Mouse (Mus musculus): ENCODE results near the gene Usp19.

The Usp19 gene

DNA sequence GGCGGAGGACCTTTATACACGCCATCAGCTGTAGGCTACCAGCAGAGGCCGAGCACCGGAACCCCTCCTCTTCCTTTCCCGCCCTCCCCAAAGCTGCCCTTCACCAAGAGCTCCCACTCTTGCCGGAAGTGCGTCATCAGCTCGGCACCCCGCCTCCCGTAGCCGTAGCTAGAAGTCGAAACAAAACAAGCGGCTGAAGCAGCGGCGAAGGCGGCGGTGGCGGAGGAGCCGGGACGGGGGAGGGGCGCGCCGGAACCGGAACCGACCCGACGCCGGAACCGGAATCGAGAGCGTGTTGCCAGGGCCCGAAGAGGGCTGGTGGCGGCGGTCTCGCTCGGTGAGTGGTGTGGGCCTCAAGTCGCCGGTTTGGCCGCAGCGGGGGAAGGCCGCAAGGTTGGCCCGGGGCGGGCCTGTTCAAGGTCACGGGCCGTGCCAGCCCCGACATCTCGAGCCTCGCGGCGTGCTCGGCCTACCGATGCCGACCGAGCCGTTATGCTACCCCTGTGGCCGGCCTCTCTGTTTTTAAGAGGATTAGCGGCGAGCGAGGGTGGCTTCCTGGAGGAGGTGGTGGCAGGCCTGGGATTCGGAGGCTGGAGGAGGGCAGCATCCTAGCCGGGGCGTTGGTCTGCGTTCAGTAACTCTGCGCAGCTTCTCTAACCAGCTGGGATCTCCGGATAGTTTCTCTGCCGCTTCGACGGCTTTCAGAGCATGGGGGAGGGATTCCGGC lies at the start of gene Usp19:
Gene Usp19 (plus strand): TSS at position 44 of the 727 bp plus-strand sequence.
- peak; percentile 96 for DNase-seq

DNA sequence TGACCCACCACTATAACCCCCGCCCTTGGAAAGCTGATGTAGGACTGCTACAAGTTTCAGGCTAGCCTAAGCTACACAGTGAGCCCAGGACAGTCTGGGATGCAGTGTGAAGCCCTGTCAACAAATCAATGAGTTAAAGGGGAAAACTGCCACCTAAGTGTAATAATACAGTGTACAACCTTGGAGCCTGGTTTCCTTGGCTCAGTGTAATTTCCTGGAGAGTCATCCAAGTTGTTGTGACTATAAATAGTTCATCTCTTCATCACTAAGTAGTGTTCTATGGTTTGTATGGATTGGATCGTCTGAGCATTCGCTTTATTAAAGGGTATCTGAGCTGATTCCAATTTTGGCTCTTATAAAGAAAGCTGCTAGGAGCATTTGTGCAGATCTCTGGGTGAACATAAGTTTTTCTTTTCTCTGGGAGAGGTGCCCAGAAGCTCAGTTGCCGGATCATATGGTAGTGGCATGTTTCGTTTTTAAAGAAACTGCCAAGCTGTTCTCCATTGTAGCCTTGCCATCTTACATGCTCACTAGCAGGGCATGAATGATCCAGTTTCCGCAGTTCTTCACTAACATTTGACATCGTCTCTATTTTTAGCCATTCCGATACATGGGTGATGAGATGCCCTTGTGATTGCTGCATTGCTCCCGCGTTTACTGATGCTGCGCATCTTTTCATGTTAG lies 49.0 kb upstream of the Usp19 start:
- DNase-seq, result peak; percentile 37

DNA sequence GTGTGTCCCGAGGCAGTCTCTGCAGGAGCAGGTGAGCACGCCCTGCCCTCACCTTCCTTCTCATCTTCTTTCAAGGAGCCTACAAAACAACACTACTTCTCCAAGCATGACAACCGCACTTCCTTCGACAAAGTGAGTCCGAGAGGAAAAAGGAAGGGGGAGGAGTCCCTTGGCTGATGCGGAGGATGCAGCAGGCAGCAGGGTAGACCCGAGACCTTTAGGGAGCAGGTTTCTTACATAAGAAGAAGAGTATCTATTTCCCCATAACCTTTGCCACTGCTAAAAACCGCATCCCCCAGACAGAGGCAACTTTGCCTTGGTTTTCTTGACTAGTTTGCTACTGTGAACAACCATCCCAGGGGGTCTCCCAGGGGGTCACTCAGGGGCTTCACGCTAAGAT lies 45.3 kb upstream of the Usp19 start:
- no peak for DNase-seq

- no peak for DNase-seq
Measured at GRCm38 (mm10) chr9:108449860-108450259, 40.5 kb upstream of the Usp19 start.

- no peak for DNase-seq
Measured at GRCm38 (mm10) chr9:108450292-108451169, 39.9 kb upstream of the Usp19 start.

DNA sequence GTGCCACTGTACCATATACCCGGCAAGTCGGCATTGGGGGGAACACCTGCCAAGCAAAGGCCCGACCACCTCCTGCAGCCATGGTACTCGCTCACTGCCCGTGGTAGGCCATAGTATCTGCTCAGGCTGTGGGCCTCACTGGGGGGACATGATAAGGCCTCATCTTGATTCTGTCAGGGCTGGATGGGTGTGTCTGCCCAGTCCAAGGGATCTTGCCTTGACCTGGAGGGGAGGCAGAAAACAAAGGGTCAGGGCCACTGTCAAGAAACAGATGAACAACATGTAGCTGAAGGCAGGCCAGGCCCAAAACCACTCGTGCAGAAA lies 39.3 kb upstream of the Usp19 start:
- no peak for DNase-seq

- no peak for DNase-seq
Measured at GRCm38 (mm10) chr9:108451519-108452160, 38.8 kb upstream of the Usp19 start.

DNA sequence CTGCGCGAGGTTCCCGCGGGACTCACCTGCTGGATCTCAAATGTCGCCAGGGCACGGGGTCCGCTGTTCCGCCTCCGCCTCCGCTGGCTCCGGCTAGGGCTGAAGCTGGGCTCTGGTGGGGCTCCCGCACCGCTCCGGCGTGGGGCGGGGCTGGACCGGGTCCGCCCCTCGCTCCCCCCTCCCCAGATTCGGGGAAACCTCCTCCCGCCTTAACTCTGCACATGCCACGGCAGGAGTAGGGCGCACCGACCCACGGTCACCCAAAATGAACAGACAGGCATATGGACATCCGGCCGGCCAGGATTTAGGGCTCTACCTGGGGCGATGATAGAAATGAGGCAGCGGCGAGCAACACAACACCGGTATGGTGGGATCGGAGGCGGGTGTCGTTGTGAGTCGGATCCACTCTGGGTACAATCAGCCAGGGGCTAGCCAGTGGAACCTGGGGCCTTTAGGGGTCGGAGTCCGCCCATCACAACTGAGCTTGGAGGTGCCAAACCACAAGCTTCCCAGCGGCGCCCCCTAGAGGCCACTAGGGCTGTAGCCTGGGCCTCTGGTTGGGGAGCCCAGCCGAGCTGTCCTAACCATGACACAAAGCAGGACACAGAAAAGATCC lies 38.0 kb upstream of the Usp19 start:
- DNase-seq, result peak; percentile 93

DNA sequence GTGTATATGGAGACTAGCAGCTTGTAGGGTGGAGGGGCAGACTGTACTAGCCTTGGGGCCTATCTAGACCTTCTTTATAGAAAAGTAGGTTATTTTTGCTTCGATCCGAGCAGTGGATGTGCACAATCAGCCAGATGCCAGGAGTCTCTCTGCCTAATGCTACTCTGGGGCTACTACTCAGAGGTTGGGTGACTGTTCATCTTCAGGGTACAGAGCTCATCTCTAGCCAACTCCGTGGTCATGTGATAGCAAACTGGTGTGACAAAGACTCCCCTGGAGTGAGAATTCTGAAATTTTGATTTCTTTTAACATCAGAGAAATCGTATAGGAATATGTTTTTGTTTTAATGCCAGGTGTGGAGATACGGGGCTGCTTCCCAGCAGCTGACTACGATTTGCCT lies 37.5 kb upstream of the Usp19 start:
- DNase-seq, result no peak

- DNase-seq, result no peak
Measured at GRCm38 (mm10) chr9:108453458-108453857, 36.9 kb upstream of the Usp19 start.

- no peak for DNase-seq
Measured at GRCm38 (mm10) chr9:108454429-108454828, 36.0 kb upstream of the Usp19 start.

DNA sequence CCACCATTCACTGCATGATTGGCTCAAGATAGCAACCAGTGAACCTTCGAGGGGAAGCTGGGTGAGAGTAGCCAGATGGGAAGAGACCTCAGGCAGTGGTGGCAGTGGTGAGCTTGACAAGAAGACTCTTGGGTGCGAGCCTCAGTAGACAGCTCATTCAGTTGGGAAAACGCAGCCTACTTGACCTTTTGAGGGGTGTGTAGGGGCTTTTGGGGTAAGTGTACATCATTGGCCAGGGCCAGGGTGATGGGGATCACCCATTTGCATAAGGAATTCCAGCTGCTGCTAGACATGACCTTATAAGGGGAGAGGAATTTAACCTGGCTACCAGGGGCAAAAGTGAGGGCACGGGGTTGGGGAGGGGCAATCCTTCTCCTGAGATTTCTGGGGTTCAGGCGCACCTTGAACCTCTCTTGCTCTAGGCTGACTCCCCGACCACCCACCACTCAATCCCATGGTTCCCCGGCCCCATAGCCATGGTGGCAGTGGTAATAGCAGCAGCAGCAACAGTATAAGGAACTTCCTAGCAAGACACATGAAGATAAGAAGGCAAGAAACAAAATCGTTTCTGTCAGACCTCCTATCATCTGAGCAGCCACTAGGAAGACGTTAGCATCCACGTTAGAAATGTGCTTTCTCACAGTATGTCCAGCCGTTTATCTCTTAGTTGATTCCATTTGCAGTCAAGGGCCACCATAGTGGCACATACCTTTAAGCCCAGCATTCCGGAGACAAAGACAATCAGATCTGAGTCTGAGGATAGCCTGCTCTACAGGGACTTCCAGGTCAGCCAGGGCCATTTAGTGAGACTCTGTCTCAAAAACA lies 34.4 kb upstream of the Usp19 start:
- DNase-seq, result no peak

GRCm38 (mm10) chr9:108456953-108457352 lies 33.4 kb upstream of the Usp19 start:
- DNase-seq, result no peak

- DNase-seq, result no peak
Measured at GRCm38 (mm10) chr9:108459939-108460318, 30.5 kb upstream of the Usp19 start.

DNA sequence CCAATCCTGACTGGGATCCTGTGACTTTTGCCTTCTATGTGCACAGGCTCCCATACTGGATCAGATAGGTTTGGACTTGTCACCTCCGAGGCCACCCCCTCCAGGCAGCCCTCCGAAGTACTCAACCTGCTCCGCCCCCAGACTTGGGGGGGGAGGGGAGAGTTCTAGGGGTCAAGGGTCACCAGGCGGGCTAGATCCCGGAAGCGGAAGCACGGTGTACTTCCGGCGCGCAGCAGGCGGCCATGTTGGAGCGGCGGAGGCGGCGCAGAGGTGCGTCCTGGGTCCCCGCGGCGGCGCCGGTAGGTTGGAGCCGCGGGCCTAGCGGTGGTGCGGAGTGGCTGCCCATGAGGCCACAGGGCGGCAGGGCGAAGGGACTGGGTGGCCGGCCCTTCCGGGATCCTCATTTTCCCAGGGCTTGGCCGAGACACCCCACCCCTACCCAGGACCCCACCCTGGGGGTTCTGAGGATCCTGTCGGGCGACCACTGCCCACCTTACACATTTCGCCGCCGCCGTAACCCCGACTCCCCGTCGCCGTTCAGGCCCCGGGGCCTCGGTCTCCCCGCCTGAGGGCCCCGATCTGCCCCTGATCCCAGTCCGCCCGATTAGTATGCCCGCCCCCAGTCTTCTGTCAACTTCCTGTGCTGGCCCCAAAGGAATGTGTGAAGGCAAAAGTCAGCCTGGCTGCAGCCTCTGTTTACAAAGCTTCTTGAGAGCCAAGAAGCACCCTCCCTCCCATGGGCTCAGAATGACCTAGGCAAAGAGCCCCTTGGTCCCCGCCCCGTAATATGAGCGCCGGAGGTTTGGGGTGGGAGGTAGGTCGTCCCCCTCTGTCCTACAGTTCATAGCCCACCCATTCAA lies 29.9 kb upstream of the Usp19 start, which contains the start of gene Ccdc71:
Gene Ccdc71 (plus strand): TSS at position 209 of the 860 bp plus-strand sequence.
- DNase-seq, result peak; percentile 90

DNA sequence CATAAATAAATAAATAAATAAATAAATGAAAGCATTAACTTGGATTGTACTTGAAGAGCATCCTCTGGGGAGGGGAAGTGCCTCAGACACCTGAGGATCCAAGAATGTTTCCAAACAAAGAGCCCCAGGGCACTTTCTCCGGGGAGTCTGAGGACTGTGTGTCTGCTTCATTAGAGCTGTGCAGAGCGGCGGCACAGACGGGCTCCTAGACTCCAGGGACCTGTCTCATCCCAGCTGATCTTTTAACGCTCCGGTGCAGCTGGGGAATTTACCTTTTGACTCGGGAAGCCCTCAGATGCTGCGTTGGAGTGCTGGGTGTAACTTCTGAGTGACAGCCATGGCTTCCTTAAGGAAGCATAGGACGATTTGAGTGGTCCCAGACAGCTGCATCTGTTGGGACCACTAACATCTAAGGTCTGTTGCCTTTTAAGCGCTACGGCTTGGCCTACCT lies 29.2 kb upstream of the Usp19 start, which contains the start of gene Klhdc8b:
Gene Klhdc8b (minus strand): TSS at position 401 of the 451 bp plus-strand sequence.
- no peak for DNase-seq

DNA sequence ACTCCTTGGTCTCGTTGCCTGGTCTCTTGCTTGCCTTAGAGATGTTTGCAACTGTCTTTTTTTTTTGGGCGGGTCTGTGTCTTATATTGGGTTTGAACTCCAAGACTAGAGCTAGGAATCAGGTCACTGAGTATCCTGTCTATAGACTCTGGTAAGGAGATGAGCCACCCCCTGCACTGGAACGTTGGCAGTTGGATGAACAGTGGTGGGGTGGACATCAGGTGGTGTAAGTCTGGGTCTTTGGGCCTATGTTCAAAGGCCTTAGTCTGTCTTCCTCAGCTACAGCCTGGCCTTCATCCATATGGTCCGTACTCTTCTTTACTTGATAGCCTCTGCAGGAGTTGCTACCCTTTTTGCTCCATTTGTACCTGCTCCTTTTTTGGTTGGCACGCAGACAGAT lies 28.7 kb upstream of the Usp19 start:
- no peak for DNase-seq

DNA sequence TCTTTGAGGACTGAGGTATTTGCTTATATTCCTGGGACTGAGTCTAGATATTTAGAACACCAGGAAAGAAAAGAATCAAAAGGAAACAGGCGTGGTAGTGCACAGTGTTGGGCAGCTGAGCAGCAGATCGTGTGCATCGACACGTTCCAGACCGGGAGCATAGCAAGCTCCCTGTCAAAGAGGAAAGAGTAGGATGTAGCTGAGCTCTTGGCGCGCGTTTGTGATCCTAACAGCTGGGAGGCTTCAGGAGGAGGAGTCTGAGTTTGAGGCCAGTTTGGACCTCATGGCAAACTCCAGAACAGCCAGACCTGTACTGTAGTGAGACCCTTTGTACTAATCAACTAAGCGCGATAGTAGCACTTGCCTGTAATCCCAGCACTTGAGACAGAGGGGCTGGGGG lies 28.2 kb upstream of the Usp19 start:
- DNase-seq, result no peak

DNA sequence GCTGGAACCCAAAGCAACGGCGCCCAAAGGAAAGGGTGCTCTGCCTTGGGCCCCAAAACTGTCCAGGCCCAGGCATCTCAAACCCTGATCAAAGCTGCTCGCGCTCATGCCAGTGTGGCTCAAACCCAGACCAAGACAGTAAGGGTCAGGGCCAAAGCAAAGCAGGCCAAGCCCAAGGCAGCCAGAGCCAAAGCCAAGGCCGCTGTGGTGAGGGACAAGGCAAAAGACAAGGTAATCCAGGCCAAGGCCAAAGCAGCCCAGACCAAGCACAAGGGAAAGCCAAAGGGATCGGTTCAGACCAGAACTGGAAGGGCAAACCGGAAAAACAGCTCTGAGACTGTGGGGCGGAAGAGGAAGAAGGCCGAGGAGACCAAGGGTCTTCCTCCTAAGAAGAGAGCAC lies 26.7 kb upstream of the Usp19 start:
- no peak for DNase-seq

- no peak for DNase-seq
Measured at GRCm38 (mm10) chr9:108466219-108466618, 24.2 kb upstream of the Usp19 start.

GRCm38 (mm10) chr9:108469430-108469829 lies 21.0 kb upstream of the Usp19 start:
- no peak for DNase-seq

Measured in cerebellum, adult 9-10 months (tissue).